Mouse (Mus musculus) CH12F3 (cell line): ENCODE results near the gene Prm1.

Experiments used
- in situ Hi-C: fragments of 300-500 bp; cut with MboI; formaldehyde crosslinking; loops from 2 replicates; pipeline ENCODE4 v1.14.3; 2020; ENCODE audit warnings: low sequenced_read_pairs

The Prm1 gene

DNA sequence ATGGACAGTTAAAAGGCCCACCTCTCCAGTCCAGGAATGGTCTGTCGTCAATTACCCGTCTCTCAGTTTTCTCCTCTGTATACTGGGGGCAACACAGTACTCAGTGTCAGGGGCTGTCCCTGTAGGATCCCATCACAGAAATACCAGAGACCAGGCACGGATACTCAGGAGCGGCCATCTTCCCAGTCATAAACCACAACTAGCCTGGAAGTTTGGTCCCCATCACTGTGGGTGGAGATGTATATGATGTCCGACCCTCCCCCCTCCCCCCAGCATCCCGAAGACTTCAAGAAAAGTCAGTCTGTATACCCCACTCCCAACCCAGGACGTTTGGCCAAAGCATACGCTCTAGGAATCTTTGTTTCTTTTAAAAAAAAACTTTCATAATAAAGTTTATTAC lies 22.2 kb downstream of the Prm1 start:
- in situ Hi-C loops = no loop called here

DNA sequence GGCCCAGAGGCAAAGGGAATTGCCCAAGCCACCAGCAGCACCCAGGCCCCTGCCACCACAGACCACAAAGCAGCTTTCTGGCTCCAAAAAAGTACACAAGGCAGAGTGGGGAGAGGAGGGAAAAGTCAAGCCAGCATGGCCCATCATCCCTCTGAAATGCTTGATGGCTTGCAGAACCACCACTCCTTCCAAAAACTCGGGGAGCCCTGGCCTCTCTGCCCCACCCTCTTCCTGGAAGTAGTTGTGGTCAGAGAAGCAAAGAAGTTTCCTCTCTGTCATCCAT lies 22.5 kb downstream of the Prm1 start:
- in situ Hi-C loops = no loop called here

DNA sequence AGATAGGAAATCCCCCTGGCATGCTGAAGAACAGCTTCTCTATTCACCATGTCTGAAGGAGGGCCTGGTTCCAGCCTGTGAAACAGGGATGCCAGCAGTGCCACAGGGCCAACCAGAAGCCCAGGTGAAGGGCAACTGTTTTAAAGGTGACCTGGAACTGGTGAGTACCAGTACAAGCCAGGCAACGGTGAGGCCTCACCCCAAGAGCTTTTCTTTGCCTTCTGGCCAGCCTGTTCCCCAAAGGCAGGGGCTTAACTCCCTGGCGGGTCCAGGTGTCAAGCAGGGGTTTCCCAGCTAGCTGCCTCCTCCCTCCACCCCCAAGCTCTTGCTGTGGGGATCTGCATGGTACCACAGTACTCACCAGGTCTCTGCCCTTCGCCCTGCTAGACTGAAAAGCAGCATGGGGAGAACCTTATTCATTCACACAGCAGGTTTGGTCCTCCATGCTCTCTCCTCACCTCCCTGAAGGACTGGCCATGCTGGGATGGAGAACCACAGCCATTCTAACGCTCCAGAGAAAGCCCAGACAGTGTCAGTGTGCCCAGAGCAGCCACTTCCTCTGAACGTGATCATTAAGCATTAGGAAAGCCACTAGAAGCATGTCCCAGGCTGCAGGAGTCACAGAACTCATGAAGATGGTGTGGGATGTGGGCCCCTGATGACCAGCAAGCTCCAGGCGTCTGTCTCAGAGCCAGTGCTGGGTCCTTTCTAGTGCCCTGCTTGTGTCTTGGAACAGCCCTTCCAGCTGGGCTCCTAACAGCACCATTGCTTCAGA lies 23.1 kb downstream of the Prm1 start:
- in situ Hi-C loops = no loop called here

DNA sequence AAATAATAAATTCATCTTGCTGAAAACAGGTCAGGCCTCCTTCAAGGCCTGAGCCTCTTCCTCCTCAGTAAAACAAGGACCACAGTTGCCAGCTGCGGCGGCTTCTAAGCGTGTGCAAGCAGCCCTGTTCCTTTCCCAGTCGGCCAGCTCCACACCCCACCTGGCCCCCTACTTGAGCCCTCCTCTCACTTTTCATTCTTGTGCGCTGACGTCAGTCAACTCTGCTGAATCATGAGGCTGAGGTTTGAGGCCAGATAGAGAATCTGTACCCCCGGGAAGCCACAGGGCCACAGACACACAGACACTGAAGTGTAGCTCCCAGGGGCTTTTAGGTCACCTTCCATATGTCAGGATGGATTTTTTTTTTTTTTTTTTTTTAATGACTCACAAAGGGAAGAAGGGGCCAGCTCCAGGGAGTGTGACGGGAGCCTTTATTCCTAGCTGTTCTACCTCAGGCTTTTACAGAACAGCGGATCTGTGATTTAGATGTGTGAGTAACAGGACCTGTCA lies 23.7 kb downstream of the Prm1 start:
- in situ Hi-C loops = no loop called here

DNA sequence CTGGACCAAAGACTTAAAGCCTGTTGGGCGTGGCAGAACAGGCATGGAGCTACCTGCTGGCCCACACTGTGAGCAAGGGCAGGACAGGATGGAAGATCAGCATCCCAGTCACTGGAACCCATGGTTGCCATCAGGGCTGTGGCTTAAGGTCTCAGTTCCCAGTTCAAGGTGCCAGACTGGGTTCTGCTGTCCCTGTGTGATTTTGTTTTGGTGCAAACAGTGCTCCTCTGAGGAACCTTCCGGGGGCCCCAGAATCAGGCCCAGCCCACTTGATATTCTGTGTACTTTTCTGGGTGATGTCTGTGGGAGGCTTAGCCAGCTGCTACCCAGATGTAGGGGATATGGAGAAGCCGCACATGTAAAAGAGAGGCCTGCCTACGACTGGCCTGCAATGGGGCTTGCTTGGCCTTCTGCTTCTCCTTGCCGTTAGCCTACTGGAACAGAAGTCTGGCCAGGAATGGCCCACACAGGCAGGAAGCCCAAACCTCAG lies 25.0 kb downstream of the Prm1 start:
- in situ Hi-C loops = no loop called here

DNA sequence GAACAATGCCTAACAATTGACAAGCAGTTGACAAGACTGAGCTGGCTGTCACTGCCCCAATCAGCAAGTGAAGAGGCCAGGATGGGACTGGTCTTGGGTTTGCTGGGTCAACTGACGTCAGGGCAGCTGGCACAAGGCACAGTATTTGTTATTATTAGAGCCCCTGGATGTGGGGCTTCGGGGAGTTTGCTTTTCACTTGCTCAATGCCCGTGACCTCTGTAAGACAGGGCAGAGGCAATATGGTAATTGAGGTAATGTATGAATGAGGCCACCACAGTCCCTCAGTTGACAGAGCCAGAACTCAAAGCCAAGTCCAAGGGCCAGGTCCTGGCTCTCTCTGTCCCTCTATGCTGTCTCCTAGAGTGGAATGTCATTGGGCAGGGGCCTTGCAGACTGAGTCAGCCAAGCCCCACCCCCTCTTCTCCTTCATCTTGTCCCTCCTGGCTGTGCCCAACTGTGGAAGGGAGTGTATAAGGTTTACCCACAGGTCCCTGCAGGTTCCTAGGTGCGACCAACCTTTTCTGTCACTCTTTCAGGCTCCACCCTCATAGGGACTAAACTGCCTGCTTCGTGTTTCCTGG lies 28.0 kb downstream of the Prm1 start:
- in situ Hi-C loops = no loop called here

DNA sequence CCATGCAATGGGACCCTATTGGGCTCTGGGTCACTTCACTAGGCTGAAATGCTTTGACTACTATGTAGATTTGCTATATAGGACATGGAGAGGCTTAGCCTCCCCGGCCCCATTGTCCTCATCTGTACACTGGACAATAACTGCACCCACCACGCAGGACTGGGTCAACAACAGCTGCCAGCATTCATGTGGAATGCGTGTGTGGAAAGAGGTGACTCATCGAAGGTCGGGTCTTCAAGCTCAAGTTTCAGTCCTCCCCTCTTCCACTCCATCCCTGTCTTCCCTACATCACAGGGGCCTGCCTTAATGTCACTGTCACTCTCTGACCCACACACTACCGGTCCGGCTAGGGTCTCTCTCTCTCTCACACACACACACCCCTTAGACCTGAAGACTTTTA lies 29.3 kb downstream of the Prm1 start:
- in situ Hi-C loops = no loop called here

DNA sequence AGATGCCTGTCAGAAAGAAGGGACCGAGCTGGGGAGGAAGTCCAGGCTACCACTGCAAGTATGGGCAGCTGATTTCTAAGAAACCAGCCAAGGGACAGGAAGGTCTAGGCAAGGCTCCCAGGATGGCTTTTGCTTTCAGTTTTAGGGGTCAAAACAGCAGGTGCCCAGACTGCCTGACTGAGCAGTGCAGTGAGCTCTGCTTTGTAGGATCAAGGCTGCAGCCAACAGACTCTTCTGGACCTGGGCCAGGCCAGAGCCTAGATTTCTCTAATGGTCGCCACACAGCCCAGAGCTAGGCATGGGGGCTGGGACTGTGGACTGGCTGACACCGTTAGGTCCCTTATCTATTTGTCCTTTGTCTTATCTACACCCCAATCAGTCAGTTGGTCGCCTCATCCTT lies 30.9 kb downstream of the Prm1 start:
- in situ Hi-C loops = no loop called here

DNA sequence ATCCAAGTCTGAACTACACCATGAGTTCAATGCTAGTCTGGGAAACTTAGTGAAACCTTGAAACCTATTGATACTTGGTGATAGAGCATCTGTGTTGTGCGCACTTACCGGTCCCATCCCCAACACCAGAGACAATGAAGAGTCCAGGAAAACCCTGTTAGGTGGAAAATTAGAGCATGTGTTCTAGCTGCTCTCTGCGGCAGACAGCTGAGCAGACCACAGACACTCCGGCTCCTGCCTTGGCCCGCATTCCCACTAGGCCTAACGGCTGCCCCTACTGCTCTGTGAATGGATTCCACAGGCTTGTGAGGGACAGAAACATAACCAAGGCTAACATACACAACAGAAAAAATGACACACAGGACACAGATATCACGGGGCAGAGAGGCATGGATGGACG lies 32.1 kb downstream of the Prm1 start:
- in situ Hi-C loops = no loop called here

DNA sequence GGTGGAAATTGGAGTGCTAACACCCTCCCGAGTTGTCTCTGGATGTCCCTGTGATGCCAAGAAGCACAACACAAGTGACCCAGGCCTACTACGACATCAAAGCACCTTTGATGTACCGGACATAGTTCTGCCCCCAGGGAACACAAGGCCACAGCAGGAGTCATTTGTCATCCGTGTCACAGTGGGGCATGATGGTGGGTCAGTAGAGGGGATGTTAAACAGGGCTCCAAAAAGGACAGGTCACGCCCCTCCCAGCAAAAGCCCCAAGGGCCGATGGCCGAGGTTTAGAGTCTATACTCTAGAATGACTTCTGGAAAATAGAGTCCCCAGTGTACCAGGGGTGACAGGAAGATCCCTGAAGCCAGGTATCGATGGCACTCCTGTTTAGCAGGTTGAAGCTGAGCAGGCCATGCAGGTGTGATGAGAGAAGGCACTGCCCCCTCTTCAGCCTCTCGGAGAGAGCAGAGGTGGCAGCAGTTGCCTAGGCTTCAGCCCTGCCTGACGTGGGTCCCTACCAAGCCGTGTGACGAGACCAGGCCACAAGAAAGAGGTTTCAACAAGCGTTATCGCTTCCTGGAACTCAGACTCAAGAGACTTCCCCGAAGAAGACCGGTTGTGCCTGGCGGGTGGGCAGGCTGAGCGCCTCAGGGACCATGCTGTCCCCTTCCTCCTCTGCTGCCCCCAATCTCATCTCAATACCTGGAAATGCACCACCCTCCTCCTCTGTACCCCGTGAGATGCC lies 33.7 kb downstream of the Prm1 start:
- in situ Hi-C loops = no loop called here

DNA sequence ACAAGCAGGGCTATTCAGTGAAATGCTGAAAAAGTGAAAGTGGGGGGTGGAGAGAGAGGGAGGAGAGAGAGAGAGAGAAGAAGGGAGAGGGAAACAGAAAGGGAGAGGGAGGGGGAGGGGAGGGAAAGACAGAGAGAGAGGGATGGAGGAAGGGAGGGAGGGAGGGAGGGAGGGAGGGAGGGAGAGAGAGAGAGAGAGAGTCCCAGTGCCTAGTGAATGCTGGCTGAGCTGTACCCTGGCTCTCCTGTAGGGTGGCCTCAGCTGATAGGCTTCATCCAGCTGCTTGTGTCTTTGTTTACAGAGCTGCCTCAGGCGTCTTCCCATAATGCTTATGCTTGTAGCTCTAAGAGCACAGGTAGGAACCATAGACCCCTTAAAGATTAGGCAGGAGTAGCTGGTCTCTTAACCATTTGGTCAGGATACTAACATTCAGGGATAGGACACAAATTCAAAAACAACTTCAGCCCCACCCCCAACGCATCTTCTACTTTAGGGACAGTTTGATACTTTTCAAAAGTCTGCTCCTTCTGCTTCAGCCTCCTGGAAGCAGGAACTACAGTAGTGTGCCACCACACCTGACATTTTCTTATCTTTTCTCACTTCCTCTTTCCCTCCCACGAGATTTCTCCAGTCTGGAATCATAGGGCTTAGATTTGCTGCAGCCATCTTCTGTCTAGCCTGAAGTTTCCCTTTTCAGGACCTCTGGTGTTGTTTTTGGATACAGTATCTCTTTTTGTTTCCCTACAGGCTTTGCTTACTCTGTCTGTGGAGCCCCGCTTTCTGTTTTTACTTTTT lies 34.9 kb downstream of the Prm1 start:
- in situ Hi-C loops = no loop called here

DNA sequence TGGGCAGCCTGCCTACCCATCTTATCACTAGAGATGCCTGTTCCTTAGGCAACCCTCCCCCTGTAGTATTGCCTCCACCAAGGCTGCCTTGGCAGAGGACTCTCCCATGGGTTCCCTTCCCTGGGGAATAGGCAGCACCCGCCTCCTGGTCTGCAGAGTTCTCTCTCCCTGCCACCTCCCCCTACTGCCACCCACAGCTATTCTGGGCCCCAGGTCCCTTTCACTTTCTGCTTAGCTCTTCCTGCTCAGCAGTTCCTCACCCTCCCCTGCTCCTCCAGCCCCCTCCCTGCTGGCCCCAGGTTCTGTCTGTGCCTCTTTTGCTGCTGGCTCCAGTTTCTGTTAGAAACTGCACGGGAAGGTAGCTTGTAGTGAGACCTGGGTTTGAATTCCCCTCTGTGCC lies 36.0 kb downstream of the Prm1 start:
- in situ Hi-C loops = no loop called here

DNA sequence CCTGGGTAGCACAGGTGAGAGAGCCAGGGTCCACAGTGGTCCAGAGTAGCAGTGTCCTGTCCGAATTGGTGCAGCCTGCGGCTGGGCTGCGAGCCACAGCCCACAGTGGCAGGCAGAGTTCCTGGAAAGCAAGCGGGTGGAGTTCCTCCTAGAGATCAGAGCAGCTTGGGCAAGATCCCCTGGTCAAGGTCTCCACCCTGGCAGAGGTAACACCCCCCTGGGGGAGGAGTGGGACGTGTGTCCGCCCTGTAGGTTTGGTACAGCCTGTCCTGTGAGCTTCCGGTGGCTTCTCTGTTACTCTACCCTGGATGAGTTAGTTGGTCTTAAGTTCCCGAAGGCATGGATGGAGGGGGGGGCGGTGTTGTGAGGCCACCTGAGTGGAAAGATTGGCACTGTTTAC lies 36.8 kb downstream of the Prm1 start:
- in situ Hi-C loops = no loop called here

DNA sequence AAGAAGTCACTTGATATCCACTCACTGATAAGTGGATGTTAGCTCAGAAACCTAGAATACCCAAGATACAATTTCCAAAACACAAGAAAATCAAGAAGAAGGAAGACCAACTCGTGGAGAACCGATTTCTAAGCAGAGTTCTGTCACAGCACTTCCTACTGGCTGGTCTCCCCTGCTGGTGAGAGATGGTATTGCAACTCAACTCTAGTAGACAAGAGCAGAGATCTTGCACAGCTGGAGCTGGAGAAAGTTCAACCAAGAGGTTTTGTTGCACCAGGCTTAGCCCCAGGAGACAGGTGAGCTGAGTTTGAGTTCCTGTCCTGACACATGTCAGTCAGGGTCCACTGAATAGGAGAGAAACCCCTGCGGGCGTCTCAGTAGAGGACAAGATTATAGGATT lies 38.5 kb downstream of the Prm1 start:
- in situ Hi-C loops = no loop called here

DNA sequence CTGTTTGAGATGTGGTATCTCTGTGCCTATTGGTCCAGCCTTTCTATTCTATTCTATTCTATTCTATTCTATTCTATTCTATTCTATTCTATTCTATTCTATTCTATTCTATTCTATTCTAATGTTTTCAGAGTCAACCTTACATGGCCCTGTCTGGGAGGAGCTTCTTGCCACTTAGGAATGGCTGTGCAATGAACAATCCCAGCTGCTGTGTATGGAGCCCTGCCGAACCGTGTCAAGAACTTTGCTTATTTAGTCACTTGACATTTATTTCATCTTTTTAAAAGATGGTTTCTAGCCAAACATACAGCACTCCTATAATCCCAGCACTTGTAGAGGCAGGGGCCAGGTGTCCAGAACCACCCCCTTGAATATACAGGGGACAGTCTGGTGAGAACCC lies 41.3 kb downstream of the Prm1 start:
- in situ Hi-C loops = no loop called here

DNA sequence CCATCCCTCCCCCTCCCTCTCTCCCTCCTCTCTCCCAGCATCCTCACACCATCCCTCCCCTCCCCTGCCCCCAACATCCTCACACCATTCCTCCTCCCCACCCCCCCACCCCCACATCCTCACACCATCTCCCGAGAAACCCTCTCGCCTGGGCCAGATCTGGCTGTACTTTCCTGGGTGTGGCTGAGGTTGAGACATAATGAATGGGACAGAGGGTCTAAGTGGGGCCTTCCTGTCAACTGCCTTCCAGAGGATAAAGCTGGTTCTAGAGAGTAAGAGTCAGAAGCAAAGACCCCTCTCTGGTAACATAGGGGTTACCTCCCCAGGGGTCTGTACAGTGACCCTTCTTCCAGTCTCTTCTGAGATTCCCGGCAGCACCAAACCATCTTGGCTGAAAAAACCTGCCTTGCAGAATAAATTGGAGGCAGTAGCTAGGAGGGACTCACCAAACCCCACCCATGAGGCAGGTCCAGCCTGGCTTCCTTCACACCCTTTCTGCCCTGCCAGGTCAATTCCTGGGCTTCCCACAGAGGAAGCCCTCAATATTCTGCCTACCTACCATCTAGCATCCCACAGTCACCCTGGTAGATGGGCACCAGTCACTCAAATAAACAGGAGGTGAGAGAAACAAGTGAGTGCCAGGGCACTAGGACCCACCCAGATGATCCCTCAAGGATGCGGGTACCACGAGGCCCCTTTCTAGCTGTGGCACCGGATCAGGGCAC lies 41.9 kb downstream of the Prm1 start:
- in situ Hi-C loops = no loop called here

DNA sequence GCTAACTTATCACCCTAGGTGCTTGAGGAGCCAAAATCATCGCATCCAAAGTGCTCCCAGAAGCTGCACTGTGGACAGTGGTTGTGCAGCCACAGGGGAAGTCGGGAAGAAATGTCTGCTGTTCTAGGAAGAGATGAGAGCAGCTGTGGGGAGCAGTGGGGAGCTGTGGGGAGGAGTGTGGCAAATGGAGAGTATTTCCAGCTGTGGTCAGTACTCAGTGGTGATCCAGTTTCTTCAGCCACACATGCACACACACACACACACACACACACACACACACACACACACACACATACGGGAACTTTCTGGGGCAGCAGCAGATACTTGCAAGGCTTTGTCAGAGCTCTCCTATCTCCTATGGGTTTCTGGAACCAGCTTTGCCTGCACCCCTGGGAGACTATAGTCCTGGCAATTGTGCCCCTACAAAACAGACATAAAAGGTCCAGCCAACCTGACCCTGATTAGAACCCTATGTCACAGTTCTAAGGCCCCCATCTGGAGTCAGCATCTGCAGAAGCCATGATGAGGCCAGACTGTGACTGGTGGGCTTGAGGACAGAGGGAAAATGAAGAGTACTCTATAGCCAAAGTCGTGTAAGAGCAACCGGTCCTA lies 43.0 kb downstream of the Prm1 start:
- in situ Hi-C loops = no loop called here

DNA sequence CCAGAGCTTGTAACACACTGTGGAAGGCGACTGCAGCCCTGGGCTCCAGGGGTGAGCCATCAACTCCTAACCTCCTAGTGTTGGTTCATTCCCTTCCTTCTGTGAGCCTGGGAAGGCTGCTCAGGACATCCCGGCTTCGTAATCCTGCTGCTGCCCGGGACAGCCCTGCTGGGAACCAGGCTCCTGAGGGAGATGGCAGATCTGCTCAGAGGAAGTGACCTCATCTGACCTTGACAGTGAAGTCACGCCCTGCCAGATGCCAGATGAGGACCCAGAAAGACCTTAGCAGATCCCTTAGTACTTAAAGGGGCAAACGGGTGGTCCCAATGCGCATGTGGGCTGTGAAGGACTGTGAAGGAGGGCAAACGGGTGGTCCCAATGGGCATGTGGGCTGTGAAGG lies 44.5 kb downstream of the Prm1 start:
- in situ Hi-C loops = no loop called here

DNA sequence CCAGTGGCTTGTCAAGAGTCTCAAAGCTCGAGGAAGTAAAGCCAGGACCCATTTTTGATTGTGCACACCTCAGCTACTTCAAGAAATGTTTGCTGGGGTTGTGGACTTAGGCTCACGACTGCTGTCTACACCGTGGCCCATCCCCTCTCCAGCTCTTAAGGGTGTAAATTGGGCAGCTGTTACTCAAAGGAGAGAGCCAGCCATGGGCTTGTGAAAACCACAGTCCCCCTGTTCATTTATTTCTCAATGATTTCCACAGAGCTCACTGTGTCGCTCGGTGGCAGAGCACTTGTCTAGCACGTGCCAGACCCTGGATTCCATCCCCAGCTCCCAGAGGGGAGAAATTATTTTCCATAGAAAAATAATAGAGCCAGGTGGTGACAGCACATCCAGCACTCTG lies 49.5 kb downstream of the Prm1 start:
- in situ Hi-C loops = no loop called here
